Mouse (Mus musculus) thymus, adult 2 months (tissue): ENCODE measurements around the gene Habp2.

Experiments
- CTCF ChIP-seq: fragments of 200-500 bp; IDR thresholded peaks from 2 replicates; pipeline ENCODE4 v1.5.1; 2012; ENCODE audit warnings: mild to moderate bottlenecking, control low read depth, low read length, moderate library complexity, borderline replicate concordance; ENCODE audit not compliant: control insufficient read depth, poor library complexity, insufficient read depth; ENCODE audit errors: extremely low read depth
- POLR2A ChIP-seq: fragments of 200-500 bp; IDR thresholded peaks from 2 replicates; pipeline ENCODE4 v1.6.1; 2012; ENCODE audit warnings: mild to moderate bottlenecking, low read length, control low read depth, moderate library complexity; ENCODE audit not compliant: control insufficient read depth, poor library complexity, insufficient read depth; ENCODE audit errors: extremely low read depth

- TF ChIP-seq POLR2A (no peak), CTCF (no peak)
Observed at GRCm38 (mm10) chr19:56363721-56364460, 77.0 kb downstream of the Habp2 start.
